Mouse (Mus musculus): ENCODE measurements around the gene Ano10.

GRCm38 (mm10) chr9:122240629-122241199, 53.5 kb downstream of the Ano10 start:
- TF ChIP-seq CTCF (IDR thresholded peaks at IDR 0.05; ENCODE audit: control insufficient read depth, insufficient read depth, low read length) (no peak), POLR2A (IDR thresholded peaks at IDR 0.05; ENCODE audit: borderline replicate concordance, control insufficient read depth, low read depth, low read length) (no peak)

All from bone marrow, adult 2 months (tissue).